Mouse (Mus musculus): Measurements from ENCODE around the gene Trappc1.

DNA sequence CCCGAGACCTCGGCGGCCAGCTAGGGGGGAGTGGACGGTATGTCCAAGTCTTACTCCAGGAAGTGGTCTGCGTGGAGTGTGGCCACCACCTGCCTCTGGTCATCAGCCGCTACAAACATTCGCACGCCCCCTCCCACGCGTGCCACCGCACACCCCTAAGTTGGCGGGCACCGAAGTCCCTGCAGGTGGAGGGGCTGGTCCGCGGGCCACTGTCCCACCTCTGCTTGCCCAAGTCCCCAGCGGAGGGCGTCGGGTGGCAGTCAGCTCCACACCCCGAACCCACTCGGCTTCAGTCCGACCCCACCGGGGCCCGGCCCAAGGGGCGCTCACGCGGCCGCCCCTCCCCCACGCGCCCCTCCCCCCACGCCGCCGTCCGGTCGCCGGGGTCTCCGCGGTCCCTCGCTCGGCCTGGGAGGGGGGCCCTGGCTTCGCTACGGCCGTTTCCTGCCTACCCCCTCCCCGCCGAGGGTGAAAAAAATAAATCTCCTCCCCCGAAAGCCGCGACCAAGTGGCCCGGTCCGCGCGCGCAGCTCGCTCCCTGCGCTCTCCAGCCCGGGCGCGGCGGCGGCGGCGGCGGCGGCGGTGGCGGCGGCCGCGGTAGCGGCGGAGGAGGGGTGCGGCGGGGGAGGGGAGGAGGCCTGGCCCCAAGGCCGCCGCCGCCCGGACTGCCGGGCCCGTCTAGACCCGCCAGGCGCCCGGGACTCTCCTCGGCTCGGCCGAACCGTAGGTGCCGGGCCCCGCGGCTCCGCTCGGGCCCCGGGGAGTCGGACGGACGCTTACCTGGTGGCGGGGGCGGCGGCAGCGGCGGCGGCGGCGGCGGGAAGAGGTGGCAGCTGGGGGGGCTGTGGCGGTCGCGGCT, 44.8 kb downstream of the Trappc1 start:
- TF ChIP-seq POLR2A (IDR thresholded peaks at IDR 0.05; ENCODE audit: low read depth, low read length): no peak
- no peak for TF ChIP-seq CTCF (IDR thresholded peaks at IDR 0.05; ENCODE audit: borderline replicate concordance, insufficient read depth, low read length)
